Mouse (Mus musculus): ENCODE data around the gene Ugt1a7c. TPM values are rescaled to one million over a fixed set of nuclear protein-coding genes. Genes with fewer than 3 reads are reported as not detected.
"Not testable (repeated sequence)": the region's sequence is repeated elsewhere in the genome, so short reads cannot be mapped to it uniquely, and the experiment has no call there.

Gene Ugt1a7c
- polyA plus RNA-seq, 1 experiment from 2014 or later: 1.1 TPM

DNA sequence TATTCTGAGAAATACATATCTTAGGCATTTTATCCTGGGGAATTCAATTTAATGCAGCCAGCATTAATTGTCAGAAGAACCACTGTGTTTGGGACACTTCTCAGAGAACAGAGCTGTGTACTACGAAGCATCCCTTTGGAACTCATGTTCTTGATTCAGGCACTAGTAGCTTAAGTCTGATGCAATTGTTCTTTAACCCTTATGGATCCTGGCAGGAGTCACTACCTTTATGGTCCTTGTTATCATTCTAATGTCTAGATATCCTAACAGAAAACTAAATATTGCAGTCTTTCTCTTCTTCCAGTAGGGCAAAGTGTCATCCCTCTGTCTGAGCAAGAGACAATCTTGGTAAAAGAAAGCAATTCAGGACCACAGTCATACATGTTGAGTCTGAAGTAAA lies 118.2 kb downstream of the Ugt1a7c start:
- H3K36me3 ChIP-seq: no peaks in the 10 kb centered on the region
- peaks cover 53% of the 10 kb centered on the region for H3K9me3 ChIP-seq
- H3K27ac ChIP-seq: no peak overlapping the region
- DNase-seq (ENCODE audit: low spot score): no peak
- no peaks in the 10 kb centered on the region for H3K27me3 ChIP-seq (ENCODE audit: insufficient read depth, poor library complexity, severe bottlenecking)
- no peak overlapping the region for H3K4me3 ChIP-seq
- H3K4me1 ChIP-seq (replicated peaks): no peaks in the 10 kb centered on the region
- WGBS: 84% methylated on average over 1 of the region's 1 CpGs

DNA sequence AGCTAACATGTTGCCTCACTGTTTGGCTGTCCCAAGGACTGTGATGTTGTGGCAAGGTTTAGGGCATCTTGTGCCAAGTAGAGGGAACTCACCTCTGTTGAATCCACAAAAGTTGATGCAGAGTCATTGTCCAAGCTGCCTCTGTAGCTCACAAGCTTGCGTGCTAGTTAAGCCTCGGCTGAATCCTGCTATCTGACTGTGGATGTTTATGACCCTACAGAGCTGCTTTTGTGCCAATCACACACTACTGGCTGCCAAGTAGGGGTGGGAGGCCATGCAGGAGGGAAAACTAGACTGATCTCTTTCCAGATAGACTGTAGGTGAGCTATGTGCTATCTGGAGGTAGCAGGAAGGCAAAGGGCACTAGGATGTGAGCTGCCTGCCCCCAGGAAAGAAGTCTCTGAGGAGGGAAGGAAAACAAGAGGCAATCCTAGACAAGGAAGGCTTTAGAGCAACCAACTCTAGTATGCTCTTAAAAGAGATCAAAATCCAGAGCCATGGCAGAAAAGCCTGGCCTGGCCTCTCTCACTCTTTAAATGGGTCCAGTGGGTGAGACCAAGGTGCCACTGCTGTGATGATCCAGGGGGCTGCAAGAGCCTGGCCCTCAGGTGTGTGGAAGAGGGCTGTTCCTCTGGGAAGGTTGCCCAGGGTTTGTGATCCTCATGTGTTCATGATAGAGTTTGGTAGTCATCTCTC lies 119.1 kb downstream of the Ugt1a7c start:
- DNase-seq (ENCODE audit: low spot score): peak; percentile 10
- H3K27me3 ChIP-seq (ENCODE audit: insufficient read depth, poor library complexity, severe bottlenecking): no peaks in the 10 kb centered on the region
- H3K4me3 ChIP-seq: no peak overlapping the region
- whole genome bisulfite sequencing: 83% methylated on average over 2 of the region's 2 CpGs
- H3K36me3 ChIP-seq: no peaks in the 10 kb centered on the region
- H3K9me3 ChIP-seq: peaks cover 53% of the 10 kb centered on the region
- H3K27ac ChIP-seq: no peak overlapping the region
- no peaks in the 10 kb centered on the region for H3K4me1 ChIP-seq (replicated peaks)

DNA sequence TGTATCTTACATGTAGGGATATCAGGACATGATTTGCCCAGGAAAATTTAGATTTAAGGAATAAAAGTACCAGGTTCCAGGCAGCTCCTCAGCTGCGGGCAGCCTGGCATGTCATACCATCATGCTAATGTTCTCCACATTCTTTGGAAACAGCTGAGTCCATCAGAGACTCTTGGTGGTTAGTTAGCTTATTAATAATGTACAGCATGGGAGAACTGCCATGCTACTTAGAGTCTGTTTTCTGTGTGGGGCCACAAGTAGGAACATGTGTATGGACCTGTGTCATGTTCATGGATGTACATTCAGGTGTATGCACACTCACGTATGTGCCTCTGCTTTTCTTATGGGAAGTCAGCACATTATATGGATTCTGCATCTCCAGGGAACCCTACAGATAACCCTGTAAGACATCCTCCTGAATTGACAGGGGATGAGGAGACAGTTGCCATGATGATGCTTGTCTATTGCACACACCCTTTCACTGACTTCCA lies 119.6 kb downstream of the Ugt1a7c start:
- Histone ChIP-seq H3K27me3 (ENCODE audit: insufficient read depth, poor library complexity, severe bottlenecking) (no peaks in the 10 kb centered on the region), H3K4me3 (no peak overlapping the region), H3K9me3 (peaks cover 53% of the 10 kb centered on the region), H3K27ac (no peak overlapping the region), H3K4me1 (replicated peaks) (no peaks in the 10 kb centered on the region), H3K36me3 (no peaks in the 10 kb centered on the region)
- 81% methylated on average over 2 of the region's 2 CpGs for WGBS
- DNase-seq (ENCODE audit: low spot score): no peak

DNA sequence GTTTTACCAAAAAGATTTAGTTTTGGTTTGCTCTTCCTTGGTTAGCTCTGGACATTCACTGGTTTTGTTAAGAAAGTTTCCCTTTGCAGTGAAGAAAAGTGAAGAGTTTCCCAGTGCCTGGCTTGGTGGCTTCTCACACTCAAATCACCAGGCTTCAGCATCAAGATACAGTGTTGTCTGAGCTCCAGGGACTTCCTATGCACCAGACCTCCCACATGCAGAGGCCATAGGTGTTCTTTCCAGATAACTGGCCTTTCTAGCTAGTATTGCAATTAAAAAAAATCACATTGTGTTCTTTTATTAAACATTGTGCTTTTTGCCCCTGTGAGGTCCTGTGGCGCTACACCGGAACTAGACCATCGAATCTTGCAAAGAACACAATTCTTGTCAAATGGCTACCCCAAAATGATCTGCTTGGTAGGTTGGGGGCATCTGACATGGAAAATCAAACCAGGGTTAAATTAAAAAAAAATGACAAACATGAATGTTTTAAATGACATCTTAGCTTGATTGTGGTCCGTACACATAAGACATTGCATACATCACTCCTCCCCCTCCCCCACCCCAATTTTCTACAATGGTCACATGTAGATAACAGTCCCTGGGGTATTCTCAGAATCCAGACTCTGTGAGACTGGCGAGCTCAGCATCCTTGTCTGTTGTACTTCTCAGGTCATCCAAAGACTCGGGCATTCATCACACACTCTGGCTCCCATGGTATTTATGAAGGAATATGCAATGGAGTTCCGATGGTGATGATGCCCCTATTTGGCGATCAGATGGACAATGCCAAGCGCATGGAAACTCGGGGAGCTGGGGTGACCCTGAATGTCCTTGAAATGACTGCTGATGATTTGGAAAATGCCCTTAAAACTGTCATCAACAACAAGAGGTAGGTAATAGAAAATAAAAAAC lies 120.9 kb downstream of the Ugt1a7c start:
- DNase-seq (ENCODE audit: low spot score): no peak
- H3K27ac ChIP-seq: no peak overlapping the region
- H3K4me1 ChIP-seq (replicated peaks): no peaks in the 10 kb centered on the region
- H3K36me3 ChIP-seq: no peaks in the 10 kb centered on the region
- no peak overlapping the region for H3K4me3 ChIP-seq
- WGBS: 71% methylated on average over 10 of the region's 10 CpGs
- H3K9me3 ChIP-seq: peaks cover 50% of the 10 kb centered on the region
- no peaks in the 10 kb centered on the region for H3K27me3 ChIP-seq (ENCODE audit: insufficient read depth, poor library complexity, severe bottlenecking)

DNA sequence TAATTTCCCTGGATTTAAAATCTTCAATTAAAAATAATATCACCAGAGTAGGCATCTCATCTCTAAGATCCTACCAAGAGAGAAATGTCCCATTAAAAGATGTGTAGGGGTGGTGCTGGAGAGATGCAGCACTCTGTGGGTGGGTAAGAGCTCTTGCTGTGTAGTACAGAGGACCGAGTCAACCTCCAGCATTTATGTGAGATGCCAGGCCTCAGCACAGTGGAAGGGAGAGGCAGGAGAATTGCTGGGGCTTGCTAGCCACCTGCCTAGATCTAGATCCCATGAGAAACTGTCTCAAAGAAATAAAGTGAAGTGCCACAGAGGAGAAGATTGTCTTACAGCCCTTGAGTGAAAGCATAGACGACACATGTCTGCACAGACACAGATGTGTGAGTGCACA lies 121.7 kb downstream of the Ugt1a7c start:
- H3K36me3 ChIP-seq: no peaks in the 10 kb centered on the region
- no peak overlapping the region for H3K4me3 ChIP-seq
- DNase-seq (ENCODE audit: low spot score): peak; percentile 9
- H3K27ac ChIP-seq: no peak overlapping the region
- no peaks in the 10 kb centered on the region for H3K27me3 ChIP-seq (ENCODE audit: insufficient read depth, poor library complexity, severe bottlenecking)
- no peaks in the 10 kb centered on the region for H3K4me1 ChIP-seq (replicated peaks)
- peaks cover 47% of the 10 kb centered on the region for H3K9me3 ChIP-seq
- 61% methylated on average over 2 of the region's 2 CpGs for WGBS

DNA sequence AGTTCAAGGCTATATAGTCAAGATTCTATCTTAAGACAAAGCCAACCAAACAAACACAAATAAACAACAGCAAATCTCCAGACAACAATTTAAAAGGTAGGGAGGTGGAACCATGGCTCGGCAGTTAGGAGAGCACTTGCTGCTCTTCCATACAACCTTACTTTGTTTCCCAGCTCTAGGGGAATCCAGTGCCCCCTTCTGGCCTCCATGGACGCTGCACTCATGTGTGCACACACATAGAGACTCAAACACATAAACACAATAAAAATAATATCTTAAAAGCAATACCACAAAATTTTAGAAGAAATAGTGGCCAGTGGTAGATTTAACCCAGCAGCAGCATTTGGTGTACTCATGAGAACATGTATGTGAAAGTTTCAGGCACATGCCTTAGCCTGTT lies 122.3 kb downstream of the Ugt1a7c start:
- DNase-seq (ENCODE audit: low spot score): no peak
- H3K27ac ChIP-seq: no peak overlapping the region
- WGBS: 66% methylated on average over 2 of the region's 2 CpGs
- no peaks in the 10 kb centered on the region for H3K4me1 ChIP-seq (replicated peaks)
- H3K9me3 ChIP-seq: peaks cover 41% of the 10 kb centered on the region
- H3K36me3 ChIP-seq: no peaks in the 10 kb centered on the region
- no peaks in the 10 kb centered on the region for H3K27me3 ChIP-seq (ENCODE audit: insufficient read depth, poor library complexity, severe bottlenecking)
- no peak overlapping the region for H3K4me3 ChIP-seq

DNA sequence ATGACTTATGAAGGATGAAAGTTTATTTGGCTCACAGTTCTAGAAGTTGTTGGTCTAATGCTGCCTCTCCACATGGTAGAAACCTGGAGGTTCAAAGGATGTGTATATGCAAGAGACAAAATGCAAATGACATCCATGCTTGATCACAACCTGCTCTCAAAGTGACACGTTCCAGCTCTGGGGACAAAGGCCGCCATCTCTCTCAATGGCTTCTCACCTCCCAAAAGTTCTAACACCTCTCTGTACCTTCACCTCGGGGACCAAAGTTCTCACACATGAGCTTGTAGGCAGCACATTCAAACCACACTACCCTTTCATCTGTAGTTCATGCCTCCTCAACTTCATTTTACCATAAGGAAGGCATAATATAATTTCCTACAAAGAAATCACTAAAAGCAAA lies 122.7 kb downstream of the Ugt1a7c start:
- H3K27ac ChIP-seq: no peak overlapping the region
- H3K4me1 ChIP-seq (replicated peaks): no peaks in the 10 kb centered on the region
- H3K36me3 ChIP-seq: no peaks in the 10 kb centered on the region
- H3K4me3 ChIP-seq: no peak overlapping the region
- no peaks in the 10 kb centered on the region for H3K27me3 ChIP-seq (ENCODE audit: insufficient read depth, poor library complexity, severe bottlenecking)
- H3K9me3 ChIP-seq: peaks cover 37% of the 10 kb centered on the region
- no peak for DNase-seq (ENCODE audit: low spot score)
- WGBS: 43% methylated on average over 3 of the region's 3 CpGs

DNA sequence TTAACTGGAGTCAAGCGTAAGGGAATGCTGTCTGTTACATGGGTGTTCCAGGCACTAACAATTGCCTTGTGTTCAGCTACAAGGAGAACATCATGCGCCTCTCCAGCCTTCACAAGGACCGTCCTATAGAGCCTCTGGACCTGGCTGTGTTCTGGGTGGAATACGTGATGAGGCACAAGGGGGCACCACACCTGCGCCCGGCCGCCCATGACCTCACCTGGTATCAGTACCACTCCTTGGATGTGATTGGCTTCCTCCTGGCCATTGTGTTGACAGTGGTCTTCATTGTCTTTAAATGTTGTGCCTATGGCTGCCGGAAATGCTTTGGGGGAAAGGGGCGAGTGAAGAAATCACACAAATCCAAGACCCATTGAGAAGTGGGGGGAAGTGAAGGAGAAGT lies 123.2 kb downstream of the Ugt1a7c start:
- Histone ChIP-seq H3K4me3 (no peak overlapping the region), H3K36me3 (no peaks in the 10 kb centered on the region), H3K9me3 (peaks cover 32% of the 10 kb centered on the region), H3K4me1 (replicated peaks) (no peaks in the 10 kb centered on the region), H3K27me3 (ENCODE audit: insufficient read depth, poor library complexity, severe bottlenecking) (no peaks in the 10 kb centered on the region), H3K27ac (no peak overlapping the region)
- peak; percentile 20 for DNase-seq (ENCODE audit: low spot score)
- WGBS: 75% methylated on average over 9 of the region's 9 CpGs

DNA sequence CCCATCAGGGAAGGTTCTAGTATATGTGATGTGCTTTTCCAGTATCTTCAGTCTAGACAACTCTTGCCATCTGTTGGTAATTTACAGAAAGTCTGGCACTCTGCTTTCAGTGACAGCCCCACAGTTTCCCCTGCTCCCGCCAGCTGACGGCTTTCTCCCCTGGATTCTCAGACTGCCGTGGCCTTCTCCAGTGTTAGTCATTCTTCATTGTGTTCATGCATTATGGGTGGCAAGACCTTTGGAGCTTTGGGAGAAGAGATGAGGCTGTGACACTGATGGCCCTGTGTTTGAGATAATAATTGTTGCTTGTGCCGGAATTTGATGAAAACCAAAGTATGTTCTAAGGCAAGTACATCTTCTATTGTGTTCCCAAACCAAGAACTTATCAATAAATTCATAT lies 123.7 kb downstream of the Ugt1a7c start:
- H3K36me3 ChIP-seq: no peaks in the 10 kb centered on the region
- H3K27ac ChIP-seq: no peak overlapping the region
- H3K4me3 ChIP-seq: no peak overlapping the region
- no peaks in the 10 kb centered on the region for H3K27me3 ChIP-seq (ENCODE audit: insufficient read depth, poor library complexity, severe bottlenecking)
- DNase-seq (ENCODE audit: low spot score): no peak
- 49% methylated on average over 4 of the region's 4 CpGs for WGBS
- no peaks in the 10 kb centered on the region for H3K4me1 ChIP-seq (replicated peaks)
- peaks cover 27% of the 10 kb centered on the region for H3K9me3 ChIP-seq

DNA sequence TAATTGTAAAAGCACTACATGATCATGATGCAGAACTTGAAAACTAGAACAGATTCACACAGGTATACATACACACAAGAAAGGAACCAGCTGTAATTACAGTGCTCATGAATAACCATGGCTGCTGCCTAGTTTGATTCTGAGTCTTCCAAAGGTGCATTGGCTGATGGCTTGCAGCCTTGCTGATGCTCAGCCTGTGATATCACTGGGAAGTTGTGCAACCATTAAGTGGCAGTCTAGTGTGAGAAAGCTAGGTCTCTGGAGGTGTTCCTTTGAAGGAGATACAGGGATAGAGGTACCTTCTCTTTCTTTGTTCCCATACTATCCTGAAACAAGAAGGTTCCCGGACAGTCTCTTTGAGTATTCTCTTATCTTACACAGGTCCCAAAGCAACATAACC lies 124.2 kb downstream of the Ugt1a7c start:
- Histone ChIP-seq H3K4me3 (no peak overlapping the region), H3K27me3 (ENCODE audit: insufficient read depth, poor library complexity, severe bottlenecking) (no peaks in the 10 kb centered on the region), H3K27ac (no peak overlapping the region), H3K9me3 (peaks cover 22% of the 10 kb centered on the region), H3K36me3 (no peaks in the 10 kb centered on the region), H3K4me1 (replicated peaks) (no peaks in the 10 kb centered on the region)
- no peak for DNase-seq (ENCODE audit: low spot score)
- 20% methylated on average over 1 of the region's 1 CpGs for WGBS

DNA sequence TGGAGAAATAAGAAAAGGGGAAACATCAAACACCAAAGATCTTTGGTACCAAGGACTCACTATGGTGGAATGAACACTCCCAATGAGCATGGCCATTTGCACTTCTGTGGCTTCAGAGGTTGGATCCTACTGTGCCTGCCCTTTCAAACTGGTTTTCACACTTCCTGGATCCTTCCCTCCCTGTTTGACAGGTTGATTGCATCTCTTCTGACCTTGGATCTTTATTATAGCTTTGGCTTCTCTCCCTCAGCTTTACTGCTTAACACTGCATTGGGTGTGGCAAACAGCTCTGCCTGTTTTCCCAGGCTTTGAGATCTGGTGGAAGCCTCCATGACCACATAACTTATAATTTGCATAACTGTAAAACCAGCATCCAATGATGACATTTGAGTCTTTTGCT lies 125.5 kb downstream of the Ugt1a7c start:
- no peak for DNase-seq (ENCODE audit: low spot score)

DNA sequence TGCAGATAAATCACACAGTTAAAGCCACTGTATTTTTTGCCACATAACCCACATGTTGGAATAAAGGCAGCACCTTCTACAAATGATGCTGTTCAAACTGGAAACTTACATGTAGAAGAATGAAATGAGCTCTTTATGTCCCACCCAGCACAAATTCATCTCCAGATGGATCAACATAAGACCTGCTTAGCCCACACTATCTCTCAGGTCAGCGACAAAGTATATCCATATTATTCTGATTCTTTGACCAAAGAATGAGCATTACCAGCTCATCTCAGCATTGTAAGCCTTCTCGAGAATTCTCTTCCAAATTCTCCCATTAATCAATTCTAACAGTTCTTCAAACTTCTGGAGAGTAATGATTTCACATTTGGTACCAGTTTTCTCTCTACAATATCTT lies 127.4 kb downstream of the Ugt1a7c start:
- no peaks in the 10 kb centered on the region for H3K27me3 ChIP-seq (ENCODE audit: insufficient read depth, poor library complexity, severe bottlenecking)
- H3K36me3 ChIP-seq: no peaks in the 10 kb centered on the region
- no peak overlapping the region for H3K4me3 ChIP-seq
- peaks cover 20% of the 10 kb centered on the region for H3K9me3 ChIP-seq
- no peak overlapping the region for H3K27ac ChIP-seq
- 55% methylated on average over 2 of the region's 2 CpGs for WGBS
- no peak for DNase-seq (ENCODE audit: low spot score)
- H3K4me1 ChIP-seq (replicated peaks): no peaks in the 10 kb centered on the region

More for the DNA sequence above, 125.5 kb downstream of the Ugt1a7c start:
- Histone ChIP-seq H3K27ac (no peak overlapping the region), H3K36me3 (no peaks in the 10 kb centered on the region), H3K9me3 (peaks cover 10% of the 10 kb centered on the region), H3K4me3 (no peak overlapping the region), H3K27me3 (ENCODE audit: insufficient read depth, poor library complexity, severe bottlenecking) (no peaks in the 10 kb centered on the region), H3K4me1 (replicated peaks) (no peaks in the 10 kb centered on the region)

DNA sequence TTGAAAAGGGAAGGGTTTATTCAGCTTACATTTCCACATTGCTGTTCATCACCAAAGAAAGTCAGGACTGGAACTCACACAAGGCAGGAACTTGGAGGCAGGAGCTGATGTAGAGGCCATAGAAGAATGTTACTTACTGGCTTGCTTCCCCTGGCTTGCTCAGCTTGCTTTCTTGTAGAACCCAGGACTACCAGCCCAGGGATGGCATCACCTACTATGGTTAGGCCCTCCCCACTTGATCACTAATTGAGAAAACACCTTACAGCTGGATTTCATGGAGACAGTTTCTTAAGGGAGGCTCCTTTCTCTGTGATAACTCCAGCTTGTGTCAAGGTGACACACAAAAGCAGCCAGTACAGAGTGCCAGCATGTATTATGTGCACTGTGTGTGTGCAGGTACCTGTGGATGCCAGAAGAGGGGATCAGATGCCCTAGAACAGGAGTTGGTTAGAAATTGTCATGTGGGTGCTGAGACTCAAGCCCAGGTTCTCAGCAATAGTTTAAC lies 128.2 kb downstream of the Ugt1a7c start:
- not testable (repeated sequence) for DNase-seq (ENCODE audit: low spot score); H3K4me1 ChIP-seq (replicated peaks); H3K36me3 ChIP-seq; H3K27me3 ChIP-seq (ENCODE audit: insufficient read depth, poor library complexity, severe bottlenecking); H3K4me3 ChIP-seq; H3K27ac ChIP-seq
- peaks cover 28% of the 10 kb centered on the region for H3K9me3 ChIP-seq

Measured in hindbrain, embryonic 10.5 days (tissue).